Mouse (Mus musculus) embryonic facial prominence, embryonic 11.5 days (tissue): ENCODE data around the gene Nmi. TPM values are rescaled to one million over a fixed set of nuclear protein-coding genes. Genes with fewer than 3 reads are reported as not detected.

Experiments
- ATAC-seq: fragments of 200-750 bp; cut with Nextera tagmentation; replicated peaks from 2 replicates; pipeline ENCODE4 v1.8.0; 2017; ENCODE audit warnings: low read depth; ENCODE audit not compliant: insufficient number of reproducible peaks, low FRiP score, low TSS enrichment
- DNase-seq: peaks from one replicate; pipeline ENCODE4 v3.0.0-alpha.2; 2015; ENCODE audit warnings: low spot score
- H3K27ac ChIP-seq: fragments of 300-500 bp; sonication (generic); replicated peaks from 2 replicates; pipeline ENCODE4 v1.5.1; 2014; ENCODE audit warnings: mild to moderate bottlenecking, low read depth, low read length, control low read depth
- H3K27me3 ChIP-seq: fragments of 300-500 bp; sonication (generic); 2 replicates; pipeline ENCODE4 v1.6.1; 2014; ENCODE audit warnings: mild to moderate bottlenecking, low read length, moderate library complexity, mixed read lengths; ENCODE audit not compliant: control insufficient read depth, insufficient read depth
- H3K36me3 ChIP-seq: fragments of 300-500 bp; sonication (generic); replicated peaks from 2 replicates; pipeline ENCODE4 v1.6.1; 2014; ENCODE audit warnings: low read depth, mild to moderate bottlenecking, low read length, moderate library complexity, mixed read lengths; ENCODE audit not compliant: control insufficient read depth, insufficient read depth
- H3K4me1 ChIP-seq: fragments of 300-500 bp; sonication (generic); 2 replicates; pipeline ENCODE4 v1.6.1; 2014; ENCODE audit warnings: low read length, mixed read lengths; ENCODE audit not compliant: control insufficient read depth, insufficient read depth
- H3K4me2 ChIP-seq: fragments of 300-500 bp; sonication (generic); 2 replicates; pipeline ENCODE4 v1.6.1; 2014; ENCODE audit warnings: low read depth, mild to moderate bottlenecking, control low read depth, low read length, moderate library complexity
- H3K4me3 ChIP-seq: fragments of 300-500 bp; sonication (generic); 2 replicates; pipeline ENCODE4 v1.5.1; 2014; ENCODE audit warnings: low read depth, low read length, control low read depth
- H3K9ac ChIP-seq: fragments of 300-500 bp; sonication (generic); replicated peaks from 2 replicates; pipeline ENCODE4 v1.6.1; 2014; ENCODE audit warnings: mild to moderate bottlenecking, control low read depth, low read length
- H3K9me3 ChIP-seq: fragments of 300-500 bp; sonication (generic); replicated peaks from 2 replicates; pipeline ENCODE4 v1.6.1; 2016; ENCODE audit warnings: mild to moderate bottlenecking, low read length, inconsistent platforms, mixed read lengths; ENCODE audit not compliant: control insufficient read depth
- whole genome bisulfite sequencing: fragments of 180-500 bp; shearing (Covaris S2); extraction: QIAGEN DNeasy Blood & Tissue Kit; methylation state at CpG from one replicate; pipeline ENCODE4 v1.1.7; 2014; 5-methylcytosine and 5-hydroxymethylcytosine counted together
- polyA plus RNA-seq: library from polyadenylated mRNA; unstranded; fragments of >200 nt; fragmentation: Nextera tagmentation; extraction: Ambion mirVana; gene quantifications from 2 replicates; pipeline ENCODE4 v1.2.1, GENCODE M21; 2014

The Nmi gene
- polyA plus RNA-seq, 1 experiment from 2014 or later = 11.5 TPM

DNA sequence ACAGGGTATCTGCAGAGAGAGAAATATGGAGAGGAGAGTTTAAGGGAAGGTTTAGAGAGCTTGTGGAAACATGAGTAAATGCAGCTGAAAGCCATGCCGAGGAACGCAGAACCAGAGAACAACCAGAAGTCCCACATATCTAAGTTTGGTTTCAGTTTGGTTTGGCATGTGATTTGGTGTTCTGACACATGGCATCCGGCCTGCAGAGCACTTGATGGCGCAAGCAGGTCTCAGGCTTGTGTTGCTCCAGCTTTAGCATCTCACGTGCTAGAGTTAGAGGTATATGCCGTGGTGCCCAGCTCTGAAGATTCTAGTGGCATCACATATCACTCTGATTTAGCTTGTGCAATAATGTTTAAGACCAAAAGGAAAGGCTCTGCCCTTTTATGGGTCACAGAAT lies 18.2 kb upstream of the Nmi start:
- Histone ChIP-seq H3K36me3 (no peaks in the 10 kb centered on the region), H3K9me3 (no peaks in the 10 kb centered on the region), H3K27me3 (no peaks in the 10 kb centered on the region), H3K27ac (no peak overlapping the region), H3K4me3 (no peak overlapping the region), H3K9ac (no peak overlapping the region), H3K4me2 (no peak overlapping the region), H3K4me1 (no peaks in the 10 kb centered on the region)
- 92% methylated on average over 6 of the region's 6 CpGs for WGBS
- DNase-seq (no peak), ATAC-seq (no peak)

GRCm38 (mm10) chr2:51989559-51989958 lies 16.3 kb upstream of the Nmi start:
- no peak overlapping the region for H3K27ac ChIP-seq
- 85% methylated on average over 2 of the region's 2 CpGs for WGBS
- no peak for DNase-seq

GRCm38 (mm10) chr2:51986695-51987094 lies 13.4 kb upstream of the Nmi start:
- Histone ChIP-seq H3K27ac (no peak overlapping the region), H3K9me3 (no peaks in the 10 kb centered on the region), H3K27me3 (no peaks in the 10 kb centered on the region), H3K9ac (no peak overlapping the region), H3K4me3 (no peak overlapping the region), H3K36me3 (no peaks in the 10 kb centered on the region), H3K4me1 (no peaks in the 10 kb centered on the region), H3K4me2 (no peak overlapping the region)
- 87% methylated on average over 5 of the region's 5 CpGs for whole genome bisulfite sequencing
- ATAC-seq (no peak), DNase-seq (no peak)

More at GRCm38 (mm10) chr2:51989559-51989958, 16.3 kb upstream of the Nmi start:
- H3K27me3 ChIP-seq = no peaks in the 10 kb centered on the region
- no peak overlapping the region for H3K4me3 ChIP-seq
- H3K4me2 ChIP-seq = no peak overlapping the region
- H3K36me3 ChIP-seq = no peaks in the 10 kb centered on the region
- ATAC-seq = no peak
- no peaks in the 10 kb centered on the region for H3K4me1 ChIP-seq
- H3K9ac ChIP-seq = no peak overlapping the region
- no peaks in the 10 kb centered on the region for H3K9me3 ChIP-seq

- ATAC-seq (no peak), DNase-seq (no peak)
- Histone ChIP-seq H3K9ac (no peak overlapping the region), H3K4me2 (no peak overlapping the region), H3K9me3 (no peaks in the 10 kb centered on the region), H3K4me3 (no peak overlapping the region), H3K4me1 (0 out of 2 replicates have a peak, but pooled peaks cover 2% of the 10 kb centered on the region), H3K27me3 (no peaks in the 10 kb centered on the region), H3K27ac (no peak overlapping the region), H3K36me3 (no peaks in the 10 kb centered on the region)
- WGBS = 75% methylated on average over 9 of the region's 9 CpGs
These were observed 12.9 kb upstream of the Nmi start for GRCm38 (mm10) chr2:51986157-51986556.

DNA sequence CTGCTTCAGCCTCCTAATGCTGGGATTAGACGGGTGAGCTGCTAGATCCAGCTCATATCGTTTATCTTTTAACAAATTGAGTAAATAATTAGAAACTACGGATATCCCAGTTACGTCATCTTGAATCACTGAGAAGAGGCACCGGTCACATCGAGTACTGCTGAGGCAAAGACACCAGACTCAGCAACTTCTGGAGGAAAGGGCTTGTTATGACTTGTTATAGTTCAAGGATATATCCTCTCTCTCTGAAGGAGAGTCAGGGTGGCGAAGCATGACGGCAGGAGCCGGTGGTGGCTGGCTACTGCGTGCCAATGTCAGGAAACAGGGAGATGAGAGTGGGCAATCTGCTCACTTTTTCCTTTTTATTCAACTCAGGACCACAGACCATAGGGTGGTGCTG lies 11.9 kb upstream of the Nmi start:
- Histone ChIP-seq H3K9ac (no peak overlapping the region), H3K27ac (no peak overlapping the region), H3K36me3 (no peaks in the 10 kb centered on the region), H3K4me1 (0 out of 2 replicates have a peak, but pooled peaks cover 2% of the 10 kb centered on the region), H3K9me3 (no peaks in the 10 kb centered on the region), H3K27me3 (no peaks in the 10 kb centered on the region), H3K4me3 (no peak overlapping the region), H3K4me2 (no peak overlapping the region)
- no peak for DNase-seq
- 91% methylated on average over 10 of the region's 10 CpGs for WGBS
- ATAC-seq = no peak

GRCm38 (mm10) chr2:51982288-51982687 lies 9.0 kb upstream of the Nmi start:
- DNase-seq = no peak
- no peak overlapping the region for H3K4me2 ChIP-seq
- 63% methylated on average over 13 of the region's 13 CpGs for WGBS

DNA sequence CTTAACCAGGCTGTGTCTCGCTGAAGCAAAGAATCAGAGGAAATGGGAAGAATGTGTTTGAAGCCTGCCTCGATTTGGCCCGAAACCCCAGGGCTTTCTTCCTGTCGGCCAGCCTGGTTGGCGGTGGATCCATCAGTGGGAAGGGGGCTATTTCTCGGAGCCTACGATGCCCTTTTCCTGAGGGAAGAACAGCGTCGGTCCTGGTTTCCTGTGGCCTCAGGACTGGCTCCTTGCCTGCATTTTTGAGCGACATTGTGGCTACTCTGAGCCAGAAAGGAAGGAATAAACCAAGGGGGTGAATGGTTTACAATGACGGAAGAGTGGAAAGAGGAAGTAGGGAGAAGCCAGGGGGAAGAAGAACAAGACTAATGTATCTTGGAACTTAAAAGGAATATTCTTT lies 8.3 kb upstream of the Nmi start:
- Histone ChIP-seq H3K9me3 (no peaks in the 10 kb centered on the region), H3K27ac (no peak overlapping the region), H3K36me3 (no peaks in the 10 kb centered on the region), H3K27me3 (no peaks in the 10 kb centered on the region), H3K9ac (no peak overlapping the region), H3K4me2 (peak overlapping the region; percentile 17; the same call in 1 of the 2 replicates), H3K4me1 (0 out of 2 replicates have a peak, but pooled peaks cover 2% of the 10 kb centered on the region), H3K4me3 (no peak overlapping the region)
- WGBS = 31% methylated on average over 11 of the region's 11 CpGs
- peak; percentile 29 for DNase-seq
- ATAC-seq = no peak

More at GRCm38 (mm10) chr2:51982288-51982687, 9.0 kb upstream of the Nmi start:
- Histone ChIP-seq H3K4me3 (no peak overlapping the region), H3K9me3 (no peaks in the 10 kb centered on the region), H3K27ac (no peak overlapping the region), H3K9ac (no peak overlapping the region), H3K4me1 (0 out of 2 replicates have a peak, but pooled peaks cover 2% of the 10 kb centered on the region), H3K36me3 (no peaks in the 10 kb centered on the region), H3K27me3 (no peaks in the 10 kb centered on the region)
- no peak for ATAC-seq

DNA sequence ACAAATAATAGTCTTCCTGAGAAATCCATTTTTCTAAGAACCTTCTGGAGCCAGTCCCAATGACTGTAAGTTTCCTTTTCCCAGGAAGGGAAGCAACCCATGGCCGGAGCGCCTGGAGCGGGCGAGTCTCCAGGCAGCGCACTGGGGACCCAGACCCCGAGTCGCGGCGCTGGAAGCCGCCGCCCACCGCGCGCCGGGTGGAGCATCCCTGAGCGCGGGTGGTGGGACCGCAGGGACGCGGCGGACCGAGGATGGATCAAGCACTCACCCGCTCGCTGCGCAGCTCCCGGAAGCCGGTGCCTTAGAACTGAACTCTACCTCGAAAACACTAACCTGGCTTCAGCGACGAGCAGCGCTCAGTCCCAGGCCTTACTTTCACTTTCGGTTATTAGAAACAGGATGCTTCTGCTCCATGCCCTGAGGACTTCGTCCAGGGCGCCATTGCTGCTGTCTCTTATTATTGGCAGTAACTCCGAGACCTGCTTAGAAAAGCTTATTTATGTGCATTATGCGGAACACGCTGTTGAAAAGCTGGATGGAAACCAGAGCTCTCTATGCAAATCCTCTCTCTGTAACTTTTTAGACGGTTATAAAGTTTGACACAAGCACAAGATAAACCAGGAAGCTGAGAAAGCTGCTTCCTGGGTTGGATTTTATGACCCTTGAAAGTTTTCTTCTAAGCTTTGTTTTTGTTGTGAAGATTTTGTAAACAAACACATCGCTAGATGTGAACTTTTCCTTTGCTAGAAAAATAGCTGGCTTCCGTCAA lies 469 bp downstream of the Nmi start:
- peak overlapping the region; percentile 57 for H3K4me3 ChIP-seq
- DNase-seq (peak; percentile 78), ATAC-seq (peak; percentile 64)
- H3K4me2 ChIP-seq = peak overlapping the region; percentile 63
- no peaks in the 10 kb centered on the region for H3K4me1 ChIP-seq
- H3K36me3 ChIP-seq = no peaks in the 10 kb centered on the region
- H3K9me3 ChIP-seq = no peaks in the 10 kb centered on the region
- no peaks in the 10 kb centered on the region for H3K27me3 ChIP-seq
- 3% methylated on average over 40 of the region's 40 CpGs for WGBS
- H3K9ac ChIP-seq = peak overlapping the region; percentile 72
- 0 out of 2 replicates have a peak overlapping the region, but pooled peaks have one; percentile 43 for H3K27ac ChIP-seq
